Mouse (Mus musculus): ENCODE data around the gene Chchd5. TPM values are rescaled to one million over a fixed set of nuclear protein-coding genes. Genes with fewer than 3 reads are reported as not detected.
A peak's percentile ranks its signal among the peaks of the same experiment; 100 is the strongest.

Gene Chchd5
- polyA plus RNA-seq, 1 experiment from 2014 or later, result 17.0 TPM

GRCm38 (mm10) chr2:129164815-129165214, 35.3 kb downstream of the Chchd5 start:
- no peak for ATAC-seq (replicated peaks; ENCODE audit: insufficient number of reproducible peaks, insufficient read depth, low FRiP score, low read depth)
- 59% methylated on average over 5 of the region's 5 CpGs for WGBS
- H3K4me1 ChIP-seq (replicated peaks), result peaks cover 4% of the 10 kb centered on the region; the same call in 1 of the 2 replicates

GRCm38 (mm10) chr2:129166466-129167463, 37.3 kb downstream of the Chchd5 start:
- H3K4me1 ChIP-seq (replicated peaks), result peaks cover 4% of the 10 kb centered on the region; the same call in 1 of the 2 replicates
- no peak overlapping the region for H3K9ac ChIP-seq
- peak overlapping the region; percentile 52 for H3K27ac ChIP-seq
- 41% methylated on average over 10 of the region's 10 CpGs for WGBS
- no peaks in the 10 kb centered on the region for H3K36me3 ChIP-seq
- H3K27me3 ChIP-seq, result no peaks in the 10 kb centered on the region
- no peak overlapping the region for H3K4me3 ChIP-seq
- H3K9me3 ChIP-seq (replicated peaks), result peaks cover 4% of the 10 kb centered on the region; the same call in 1 of the 2 replicates
- no peak overlapping the region for H3K4me2 ChIP-seq
- ATAC-seq (replicated peaks; ENCODE audit: insufficient number of reproducible peaks, insufficient read depth, low FRiP score, low read depth), result peak; percentile 64; the same call in 1 of the 2 replicates

More at GRCm38 (mm10) chr2:129164815-129165214, 35.3 kb downstream of the Chchd5 start:
- Histone ChIP-seq H3K36me3 (no peaks in the 10 kb centered on the region), H3K4me2 (no peak overlapping the region), H3K4me3 (no peak overlapping the region), H3K27ac (no peak overlapping the region), H3K27me3 (no peaks in the 10 kb centered on the region), H3K9ac (no peak overlapping the region), H3K9me3 (replicated peaks) (peaks cover 4% of the 10 kb centered on the region; the same call in 1 of the 2 replicates)

DNA sequence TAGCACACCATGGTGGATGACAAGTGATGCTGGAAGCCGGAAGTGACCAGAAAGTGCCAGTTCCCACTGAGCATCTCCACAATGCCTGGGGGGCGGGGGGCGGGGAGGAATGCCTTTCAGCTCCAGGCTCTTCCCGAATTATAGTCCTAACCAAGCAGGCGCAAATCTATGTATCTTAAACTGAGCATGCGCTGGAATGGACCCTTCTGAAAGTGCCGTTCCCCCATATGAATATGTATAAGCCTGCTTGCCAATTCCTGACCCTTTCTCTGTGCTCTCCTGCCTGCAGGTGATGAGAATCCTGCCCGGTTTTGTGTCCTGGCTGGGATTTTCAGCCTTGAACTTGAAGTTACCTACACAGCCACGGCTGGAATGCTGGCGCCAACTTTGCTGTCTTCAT, 43.9 kb downstream of the Chchd5 start:
- Histone ChIP-seq H3K27ac (no peak overlapping the region), H3K4me2 (no peak overlapping the region), H3K36me3 (no peaks in the 10 kb centered on the region), H3K4me1 (replicated peaks) (peaks cover 2% of the 10 kb centered on the region; the same call in 1 of the 2 replicates), H3K9ac (no peak overlapping the region), H3K27me3 (no peaks in the 10 kb centered on the region), H3K4me3 (no peak overlapping the region), H3K9me3 (replicated peaks) (peaks cover 2% of the 10 kb centered on the region; the same call in 1 of the 2 replicates)
- WGBS, result 45% methylated on average over 10 of the region's 10 CpGs
- ATAC-seq (replicated peaks; ENCODE audit: insufficient number of reproducible peaks, insufficient read depth, low FRiP score, low read depth), result no peak

DNA sequence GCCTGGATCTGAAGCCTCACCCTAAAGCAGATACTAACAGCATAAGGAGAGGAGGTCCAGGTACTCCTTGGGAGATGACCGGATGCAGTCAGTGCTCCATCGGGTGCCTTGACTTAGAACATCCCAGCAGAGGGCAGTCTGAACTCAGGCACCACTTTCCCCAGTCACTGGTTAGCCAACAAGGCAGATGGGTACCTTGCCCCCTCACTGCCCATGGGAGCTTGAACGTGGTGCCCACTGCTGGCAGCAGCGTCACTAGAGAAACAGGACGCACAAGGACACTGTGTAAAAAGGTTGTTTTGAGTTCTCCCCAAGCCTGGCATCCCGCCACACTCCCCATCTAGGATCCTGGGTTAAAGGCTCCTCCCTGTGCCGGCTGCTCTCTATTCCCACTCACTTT, 45.0 kb downstream of the Chchd5 start:
- H3K36me3 ChIP-seq, result no peaks in the 10 kb centered on the region
- H3K27ac ChIP-seq, result no peak overlapping the region
- H3K9ac ChIP-seq, result no peak overlapping the region
- 30% methylated on average over 7 of the region's 7 CpGs for WGBS
- H3K4me3 ChIP-seq, result no peak overlapping the region
- peaks cover 4% of the 10 kb centered on the region; the same call in 1 of the 2 replicates for H3K4me1 ChIP-seq (replicated peaks)
- ATAC-seq (replicated peaks; ENCODE audit: insufficient number of reproducible peaks, insufficient read depth, low FRiP score, low read depth), result peak; percentile 43; the same call in 1 of the 2 replicates
- H3K27me3 ChIP-seq, result no peaks in the 10 kb centered on the region
- no peaks in the 10 kb centered on the region for H3K9me3 ChIP-seq (replicated peaks)
- no peak overlapping the region for H3K4me2 ChIP-seq

GRCm38 (mm10) chr2:129175636-129176035, 46.1 kb downstream of the Chchd5 start:
- no peak overlapping the region for H3K9ac ChIP-seq
- peaks cover 4% of the 10 kb centered on the region; the same call in 1 of the 2 replicates for H3K4me1 ChIP-seq (replicated peaks)
- no peak overlapping the region for H3K27ac ChIP-seq
- no peak overlapping the region for H3K4me3 ChIP-seq
- H3K27me3 ChIP-seq, result no peaks in the 10 kb centered on the region
- ATAC-seq (replicated peaks; ENCODE audit: insufficient number of reproducible peaks, insufficient read depth, low FRiP score, low read depth), result no peak
- H3K36me3 ChIP-seq, result no peaks in the 10 kb centered on the region
- no peak overlapping the region for H3K4me2 ChIP-seq
- H3K9me3 ChIP-seq (replicated peaks), result no peaks in the 10 kb centered on the region
- WGBS, result 43% methylated on average over 2 of the region's 2 CpGs

GRCm38 (mm10) chr2:129176676-129177420, 47.3 kb downstream of the Chchd5 start:
- H3K4me2 ChIP-seq, result no peak overlapping the region
- no peak for ATAC-seq (replicated peaks; ENCODE audit: insufficient number of reproducible peaks, insufficient read depth, low FRiP score, low read depth)
- no peaks in the 10 kb centered on the region for H3K9me3 ChIP-seq (replicated peaks)
- H3K36me3 ChIP-seq, result no peaks in the 10 kb centered on the region
- WGBS, result 73% methylated on average over 12 of the region's 12 CpGs
- no peak overlapping the region for H3K4me3 ChIP-seq
- H3K27ac ChIP-seq, result no peak overlapping the region
- no peaks in the 10 kb centered on the region for H3K27me3 ChIP-seq
- H3K4me1 ChIP-seq (replicated peaks), result peaks cover 4% of the 10 kb centered on the region; the same call in 1 of the 2 replicates
- no peak overlapping the region for H3K9ac ChIP-seq

GRCm38 (mm10) chr2:129177661-129178060, 48.2 kb downstream of the Chchd5 start:
- no peak overlapping the region for H3K27ac ChIP-seq
- H3K4me3 ChIP-seq, result no peak overlapping the region
- 81% methylated on average over 3 of the region's 3 CpGs for WGBS
- H3K4me2 ChIP-seq, result no peak overlapping the region
- H3K4me1 ChIP-seq (replicated peaks), result peaks cover 5% of the 10 kb centered on the region; the same call in 1 of the 2 replicates
- no peak for ATAC-seq (replicated peaks; ENCODE audit: insufficient number of reproducible peaks, insufficient read depth, low FRiP score, low read depth)
- H3K9me3 ChIP-seq (replicated peaks), result no peaks in the 10 kb centered on the region
- H3K9ac ChIP-seq, result no peak overlapping the region
- H3K36me3 ChIP-seq, result no peaks in the 10 kb centered on the region
- H3K27me3 ChIP-seq, result no peaks in the 10 kb centered on the region

- ATAC-seq (replicated peaks; ENCODE audit: insufficient number of reproducible peaks, insufficient read depth, low FRiP score, low read depth), result no peak
- Histone ChIP-seq H3K4me1 (replicated peaks) (peaks cover 6% of the 10 kb centered on the region; the same call in 1 of the 2 replicates), H3K4me3 (no peak overlapping the region), H3K27me3 (no peaks in the 10 kb centered on the region), H3K36me3 (no peaks in the 10 kb centered on the region), H3K9me3 (replicated peaks) (no peaks in the 10 kb centered on the region), H3K27ac (no peak overlapping the region), H3K4me2 (no peak overlapping the region), H3K9ac (no peak overlapping the region)
- 50% methylated on average over 10 of the region's 10 CpGs for WGBS
Observed at GRCm38 (mm10) chr2:129178182-129178908, 48.8 kb downstream of the Chchd5 start.

GRCm38 (mm10) chr2:129179946-129180853, 50.7 kb downstream of the Chchd5 start:
- no peak overlapping the region for H3K4me3 ChIP-seq
- no peak for ATAC-seq (replicated peaks; ENCODE audit: insufficient number of reproducible peaks, insufficient read depth, low FRiP score, low read depth)

DNA sequence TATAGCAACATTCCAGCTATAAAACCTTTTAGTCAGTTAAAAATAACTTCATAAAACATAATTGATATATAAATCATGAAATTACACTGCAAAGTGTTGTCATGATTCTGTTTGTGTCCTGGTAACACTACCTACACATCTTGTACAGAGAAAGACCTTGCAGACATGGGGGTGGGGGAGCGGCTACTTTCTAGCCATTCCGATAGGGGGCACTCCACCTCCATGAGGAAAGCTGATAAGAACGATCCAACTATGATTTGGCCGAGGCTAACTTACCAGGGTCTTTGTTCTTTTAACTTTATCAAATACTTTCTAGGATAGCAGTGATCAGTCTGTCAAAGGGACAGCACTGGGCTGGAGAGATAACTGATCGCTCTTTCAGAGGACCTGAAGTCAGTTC, 52.0 kb downstream of the Chchd5 start:
- H3K27ac ChIP-seq, result no peak overlapping the region
- no peak overlapping the region for H3K4me3 ChIP-seq
- H3K9ac ChIP-seq, result no peak overlapping the region
- no peak overlapping the region for H3K4me2 ChIP-seq
- peaks cover 11% of the 10 kb centered on the region for H3K4me1 ChIP-seq (replicated peaks)
- no peaks in the 10 kb centered on the region for H3K9me3 ChIP-seq (replicated peaks)
- 75% methylated on average over 5 of the region's 5 CpGs for WGBS
- no peak for ATAC-seq (replicated peaks; ENCODE audit: insufficient number of reproducible peaks, insufficient read depth, low FRiP score, low read depth)
- no peaks in the 10 kb centered on the region for H3K27me3 ChIP-seq
- no peaks in the 10 kb centered on the region for H3K36me3 ChIP-seq

More at GRCm38 (mm10) chr2:129179946-129180853, 50.7 kb downstream of the Chchd5 start:
- Histone ChIP-seq H3K27ac (peak overlapping the region; percentile 20; the same call in 1 of the 2 replicates), H3K27me3 (no peaks in the 10 kb centered on the region), H3K36me3 (no peaks in the 10 kb centered on the region), H3K9ac (no peak overlapping the region), H3K9me3 (replicated peaks) (no peaks in the 10 kb centered on the region), H3K4me1 (replicated peaks) (peaks cover 11% of the 10 kb centered on the region), H3K4me2 (no peak overlapping the region)
- 63% methylated on average over 8 of the region's 8 CpGs for WGBS

Measured in heart, embryonic 15.5 days (tissue).